Mouse (Mus musculus): ENCODE results near the gene Ddah1.

The Ddah1 gene

DNA sequence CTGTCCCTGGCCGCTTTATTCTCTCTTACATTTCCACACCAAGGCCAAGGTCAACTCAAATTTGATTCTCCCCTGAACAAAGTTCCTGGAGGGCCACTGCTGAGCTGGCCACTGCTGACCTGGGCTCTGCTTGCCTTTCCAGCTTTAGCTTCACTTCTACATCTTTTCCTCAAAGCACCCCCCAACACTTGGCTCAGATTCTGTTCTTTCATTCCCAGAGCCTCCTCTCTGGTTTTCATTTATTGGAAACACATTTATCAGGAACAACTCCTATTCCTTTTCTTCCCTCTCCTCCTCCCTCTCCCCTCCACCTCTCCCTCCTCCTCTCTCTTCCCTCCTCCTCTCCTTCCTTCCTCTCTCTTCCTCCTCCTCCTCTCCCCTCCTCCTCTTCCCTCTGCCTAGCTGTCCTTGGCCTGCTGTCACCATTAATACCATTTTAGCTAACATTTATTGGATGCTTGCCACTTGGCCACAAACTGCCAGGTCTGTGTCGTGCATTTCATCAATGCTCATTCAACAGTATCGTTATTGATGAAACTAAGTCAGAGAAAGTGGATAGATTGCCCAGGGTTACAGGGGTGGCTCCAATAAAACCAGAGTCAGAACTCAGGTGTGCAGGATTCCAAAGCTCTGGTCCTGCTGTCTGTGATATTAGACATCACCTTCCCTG lies 3.2 kb downstream of the Ddah1 start:
- in situ Hi-C loops (cut with MboI; ENCODE audit: low pct_unique_long_range_greater_than_20kb in 1 of 2, low sequenced_read_pairs in 2 of 2, unreplicated experiment in 1 of 2) = no loop called here

DNA sequence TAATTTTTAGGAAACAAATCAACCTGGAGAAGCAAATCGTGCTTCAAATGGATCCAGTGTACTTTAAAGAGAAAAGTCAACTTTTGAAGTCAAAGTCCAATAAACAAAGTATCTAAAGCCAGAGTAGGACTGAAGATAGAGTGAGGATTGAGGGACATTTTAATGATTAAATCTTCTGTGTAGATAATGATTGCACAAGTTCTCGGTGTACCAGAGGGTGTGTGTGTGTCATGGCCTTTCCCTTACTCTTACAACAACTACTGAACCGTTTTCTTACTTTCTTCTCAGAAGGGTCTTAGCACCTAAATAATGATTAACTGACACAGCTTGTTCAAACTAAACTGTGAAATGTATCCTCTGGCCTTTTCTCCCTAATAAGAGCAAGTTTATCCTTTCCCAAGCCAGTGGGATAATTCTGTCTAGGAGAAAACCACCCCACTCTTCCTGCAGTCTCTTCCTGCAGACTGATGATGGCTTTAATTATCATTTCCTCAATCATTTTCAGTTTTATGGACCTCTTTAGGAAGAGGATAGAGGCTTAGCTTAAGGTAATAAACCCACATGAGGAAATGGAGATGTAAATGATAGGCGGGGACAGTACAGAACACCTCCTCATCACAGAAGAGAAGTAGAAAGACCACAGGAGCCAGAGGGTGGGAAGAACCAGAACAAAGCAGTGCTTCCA lies 4.6 kb downstream of the Ddah1 start:
- in situ Hi-C loops (cut with MboI; ENCODE audit: low pct_unique_long_range_greater_than_20kb in 1 of 2, low sequenced_read_pairs in 2 of 2, unreplicated experiment in 1 of 2) = no loop called here

- in situ Hi-C loops (cut with MboI; ENCODE audit: low pct_unique_long_range_greater_than_20kb in 1 of 2, low sequenced_read_pairs in 2 of 2, unreplicated experiment in 1 of 2) = no loop called here
Measured at GRCm38 (mm10) chr3:145763642-145763972, 5.1 kb downstream of the Ddah1 start.

GRCm38 (mm10) chr3:145764416-145764815 lies 5.9 kb downstream of the Ddah1 start:
- in situ Hi-C loops (cut with MboI; ENCODE audit: low pct_unique_long_range_greater_than_20kb in 1 of 2, low sequenced_read_pairs in 2 of 2, unreplicated experiment in 1 of 2) = no loop called here

DNA sequence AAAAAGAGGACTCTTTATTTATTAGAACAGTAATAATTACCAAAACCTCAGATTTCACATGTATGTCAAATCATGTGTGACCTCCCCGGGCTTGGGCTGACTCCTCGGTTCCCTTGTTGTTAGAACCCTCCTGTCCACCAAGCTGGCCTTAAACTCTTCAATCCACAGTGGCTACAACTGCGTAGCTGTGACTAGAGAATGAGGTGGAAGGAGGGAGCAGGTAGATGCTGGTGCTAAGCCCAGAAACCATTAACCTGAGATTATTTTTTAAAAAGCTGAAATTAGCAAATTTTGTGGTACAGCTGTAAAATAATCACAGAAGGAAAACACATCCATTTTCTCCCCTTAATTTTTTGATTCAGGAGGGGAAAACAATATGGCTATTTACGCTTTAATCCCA lies 10.0 kb downstream of the Ddah1 start:
- in situ Hi-C loops (cut with MboI; ENCODE audit: low pct_unique_long_range_greater_than_20kb in 1 of 2, low sequenced_read_pairs in 2 of 2, unreplicated experiment in 1 of 2) = no loop called here

DNA sequence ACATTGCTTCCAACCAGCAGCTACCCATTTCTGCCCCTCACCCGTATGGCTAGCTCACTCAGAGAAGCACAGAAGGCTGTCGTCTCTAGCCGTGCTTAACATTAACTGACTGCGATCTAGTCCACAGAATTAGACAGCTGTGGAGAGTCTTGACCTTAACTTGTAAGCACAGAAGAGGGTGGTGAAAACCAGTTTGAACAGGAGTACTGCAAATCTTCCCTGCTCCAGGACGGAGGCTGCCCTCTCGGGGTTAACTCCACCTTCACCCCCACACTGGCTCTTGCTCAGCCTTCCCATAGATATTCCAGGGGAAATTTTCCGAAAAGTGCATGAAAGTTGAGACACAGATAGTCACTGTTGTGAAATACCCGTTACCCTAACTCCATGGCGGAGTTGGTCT lies 14.9 kb downstream of the Ddah1 start:
- in situ Hi-C loops (cut with MboI; ENCODE audit: low pct_unique_long_range_greater_than_20kb in 1 of 2, low sequenced_read_pairs in 2 of 2, unreplicated experiment in 1 of 2) = no loop called here

DNA sequence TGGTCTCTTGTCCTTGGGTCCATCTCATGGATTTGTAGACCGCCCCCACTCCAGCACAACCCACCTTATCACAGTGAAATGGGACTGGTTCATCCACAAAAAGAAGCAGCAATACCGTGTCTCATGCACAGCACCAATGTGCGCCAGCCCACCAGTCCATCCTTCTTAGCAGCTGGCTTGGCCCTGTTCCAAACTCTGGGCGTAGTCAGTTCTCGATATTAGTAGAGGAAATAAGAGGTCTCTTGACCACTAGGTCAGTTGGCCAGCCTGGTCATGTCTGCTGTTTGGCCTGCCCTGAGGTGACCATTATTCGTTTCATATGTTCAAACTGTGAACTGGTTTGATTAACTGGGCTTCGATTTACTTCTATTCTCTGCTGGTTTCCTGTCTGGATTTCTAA lies 15.9 kb downstream of the Ddah1 start:
- in situ Hi-C loops (cut with MboI; ENCODE audit: low pct_unique_long_range_greater_than_20kb in 1 of 2, low sequenced_read_pairs in 2 of 2, unreplicated experiment in 1 of 2) = no loop called here

- in situ Hi-C loops (cut with MboI; ENCODE audit: low pct_unique_long_range_greater_than_20kb in 1 of 2, low sequenced_read_pairs in 2 of 2, unreplicated experiment in 1 of 2) = no loop called here
Measured at GRCm38 (mm10) chr3:145775236-145775635, 16.8 kb downstream of the Ddah1 start.

- in situ Hi-C loops (cut with MboI; ENCODE audit: low pct_unique_long_range_greater_than_20kb in 1 of 2, low sequenced_read_pairs in 2 of 2, unreplicated experiment in 1 of 2) = no loop called here
Measured at GRCm38 (mm10) chr3:145775862-145776261, 17.4 kb downstream of the Ddah1 start.

DNA sequence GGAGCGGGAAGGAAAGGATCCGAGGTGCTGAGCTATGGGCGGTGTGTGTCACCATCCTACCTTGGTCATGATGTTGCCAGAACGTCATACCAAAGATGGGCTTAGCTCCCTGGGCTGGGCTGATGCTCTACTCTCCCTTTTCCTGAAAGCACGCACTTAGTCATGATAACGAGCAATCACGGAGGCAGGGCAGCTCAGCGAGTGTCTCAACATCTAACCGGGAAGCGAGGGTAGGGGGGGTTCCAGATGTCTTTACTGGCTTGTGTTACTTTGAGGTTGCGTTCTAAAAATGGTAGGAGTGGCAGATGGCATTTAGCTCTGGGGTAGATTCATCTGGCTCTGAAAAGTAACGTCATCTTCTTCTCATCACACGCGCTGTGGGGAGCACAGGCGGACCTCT lies 18.5 kb downstream of the Ddah1 start:
- in situ Hi-C loops (cut with MboI; ENCODE audit: low pct_unique_long_range_greater_than_20kb in 1 of 2, low sequenced_read_pairs in 2 of 2, unreplicated experiment in 1 of 2) = no loop called here

GRCm38 (mm10) chr3:145778406-145778922 lies 20.0 kb downstream of the Ddah1 start:
- in situ Hi-C loops (cut with MboI; ENCODE audit: low pct_unique_long_range_greater_than_20kb in 1 of 2, low sequenced_read_pairs in 2 of 2, unreplicated experiment in 1 of 2) = no loop called here

DNA sequence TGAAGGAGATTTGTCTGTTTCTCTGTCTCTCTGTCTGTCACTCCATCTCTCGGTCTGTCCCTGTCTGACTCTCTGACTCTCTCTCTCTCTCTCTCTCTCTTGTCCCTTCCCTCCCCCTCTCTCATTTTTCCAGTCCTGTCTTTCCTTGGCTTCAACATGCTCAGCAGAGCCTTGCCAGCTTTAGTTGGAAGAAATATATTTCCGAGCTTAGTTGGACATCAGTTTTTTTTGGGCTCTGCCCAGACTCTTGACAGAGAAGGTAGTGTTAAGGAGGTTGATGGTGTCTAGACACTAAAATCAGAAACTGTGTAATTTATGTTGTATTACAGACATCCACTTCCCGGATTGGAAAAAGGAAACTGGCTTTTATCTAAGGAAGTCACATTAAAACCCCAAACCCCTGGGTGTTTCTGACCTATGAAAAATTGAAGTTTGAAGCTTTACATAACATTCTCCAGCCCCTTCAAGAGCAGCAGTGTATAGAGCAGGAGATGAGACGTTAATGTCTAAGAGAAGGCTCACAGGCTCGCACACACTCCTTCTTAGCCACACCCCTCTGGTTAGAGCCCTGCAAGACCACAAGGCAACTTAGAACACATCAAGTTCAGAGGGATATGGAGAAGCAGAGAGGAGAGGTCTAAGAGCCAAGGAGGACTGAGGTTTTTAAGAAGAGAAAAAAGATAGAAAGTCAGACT lies 21.0 kb downstream of the Ddah1 start:
- in situ Hi-C loops (cut with MboI; ENCODE audit: low pct_unique_long_range_greater_than_20kb in 1 of 2, low sequenced_read_pairs in 2 of 2, unreplicated experiment in 1 of 2) = no loop called here

- in situ Hi-C loops (cut with MboI; ENCODE audit: low pct_unique_long_range_greater_than_20kb in 1 of 2, low sequenced_read_pairs in 2 of 2, unreplicated experiment in 1 of 2) = no loop called here
Measured at GRCm38 (mm10) chr3:145780784-145781442, 22.4 kb downstream of the Ddah1 start.

DNA sequence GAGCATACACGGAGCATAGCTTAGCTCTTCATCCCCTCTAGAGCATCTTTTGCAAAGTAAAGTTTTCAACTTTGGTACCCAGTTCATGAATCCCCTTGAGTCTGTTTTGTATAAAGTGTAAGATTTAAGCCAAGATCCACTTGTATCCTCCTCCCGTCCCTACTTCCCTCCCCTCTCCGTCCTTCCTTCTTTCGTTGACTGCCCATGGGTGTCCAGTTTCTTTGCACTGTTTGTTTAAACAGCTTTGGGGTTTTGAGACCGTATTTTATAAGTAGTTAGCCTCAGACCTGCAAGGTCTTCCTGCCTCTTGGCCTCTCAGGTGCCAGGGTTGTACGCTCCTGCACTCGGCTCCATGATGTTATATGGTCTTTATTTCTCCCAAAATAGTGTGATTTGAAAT lies 26.8 kb downstream of the Ddah1 start:
- in situ Hi-C loops (cut with MboI; ENCODE audit: low pct_unique_long_range_greater_than_20kb in 1 of 2, low sequenced_read_pairs in 2 of 2, unreplicated experiment in 1 of 2) = no loop called here

- in situ Hi-C loops (cut with MboI; ENCODE audit: low pct_unique_long_range_greater_than_20kb in 1 of 2, low sequenced_read_pairs in 2 of 2, unreplicated experiment in 1 of 2) = no loop called here
Measured at GRCm38 (mm10) chr3:145787303-145787702, 28.8 kb downstream of the Ddah1 start.

- in situ Hi-C loops (cut with MboI; ENCODE audit: low pct_unique_long_range_greater_than_20kb in 1 of 2, low sequenced_read_pairs in 2 of 2, unreplicated experiment in 1 of 2) = no loop called here
Measured at GRCm38 (mm10) chr3:145789114-145789513, 30.6 kb downstream of the Ddah1 start.

GRCm38 (mm10) chr3:145790233-145790632 lies 31.8 kb downstream of the Ddah1 start:
- in situ Hi-C loops (cut with MboI; ENCODE audit: low pct_unique_long_range_greater_than_20kb in 1 of 2, low sequenced_read_pairs in 2 of 2, unreplicated experiment in 1 of 2) = no loop called here

- in situ Hi-C loops (cut with MboI; ENCODE audit: low pct_unique_long_range_greater_than_20kb in 1 of 2, low sequenced_read_pairs in 2 of 2, unreplicated experiment in 1 of 2) = no loop called here
Measured at GRCm38 (mm10) chr3:145790709-145791108, 32.2 kb downstream of the Ddah1 start.

DNA sequence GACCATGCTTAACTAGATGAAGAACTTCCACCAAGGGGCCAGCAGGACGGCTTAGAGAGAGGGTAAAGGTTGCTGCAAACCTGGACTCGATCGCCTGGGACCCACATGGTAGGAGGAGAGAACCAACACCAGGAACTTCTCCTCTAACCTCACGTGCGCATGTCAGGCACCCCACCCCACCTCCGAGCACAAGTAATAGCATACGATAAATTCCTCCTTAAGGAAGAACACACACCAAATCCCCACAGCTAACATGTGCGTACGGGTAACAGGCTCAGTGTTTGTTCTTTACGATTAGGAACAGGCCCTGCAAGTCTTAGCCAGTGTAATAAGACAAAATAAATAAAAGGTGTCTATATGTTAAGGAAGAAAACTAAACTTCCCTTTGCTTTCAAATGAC lies 35.9 kb downstream of the Ddah1 start:
- in situ Hi-C loops (cut with MboI; ENCODE audit: low pct_unique_long_range_greater_than_20kb in 1 of 2, low sequenced_read_pairs in 2 of 2, unreplicated experiment in 1 of 2) = no loop called here
